Mouse (Mus musculus): ENCODE data around the gene Olfr298. TPM values are rescaled to one million over a fixed set of nuclear protein-coding genes. Genes with fewer than 3 reads are reported as not detected.

Gene Olfr298
- not detected in 2 replicates for polyA plus RNA-seq (2014; fragmentation: Nextera tagmentation; extraction: Ambion mirVana)

DNA sequence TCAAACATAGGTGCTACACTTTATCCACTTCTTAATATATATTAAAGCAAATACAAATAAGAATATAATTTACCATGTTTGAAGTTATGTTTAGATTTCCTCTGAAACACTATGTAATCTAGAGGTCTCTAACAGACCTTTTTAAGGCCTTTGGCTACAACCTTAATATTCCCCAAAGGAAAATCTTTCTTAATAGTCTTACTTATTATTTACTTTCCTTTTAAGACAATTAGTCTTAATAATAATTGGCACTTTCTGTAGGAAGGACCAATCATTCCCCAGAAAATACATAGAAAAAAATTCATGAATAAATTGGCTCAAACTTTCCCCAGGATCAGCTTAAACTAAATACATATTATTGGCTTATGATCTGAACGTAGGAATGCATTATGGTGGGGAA, at the start of gene Olfr298:
TSS of gene Olfr298 (minus strand) at position 101 of the 400 bp plus-strand sequence.
- Histone ChIP-seq H3K36me3 (ENCODE audit: control insufficient read depth, insufficient read depth, low read length) (no peaks in the 10 kb centered on the region), H3K9ac (ENCODE audit: low read length) (no peak within 1 kb of the TSS), H3K4me2 (ENCODE audit: low read length) (no peak within 1 kb of the TSS), H3K4me1 (ENCODE audit: control insufficient read depth in 2 of 2, insufficient read depth in 2 of 2, low read length in 2 of 2) (no peaks in the 10 kb centered on the region), H3K4me3 (ENCODE audit: control insufficient read depth in 1 of 2, insufficient read depth in 1 of 2, low read depth in 1 of 2, low read length in 2 of 2) (no peak within 1 kb of the TSS), H3K9me3 (ENCODE audit: control insufficient read depth, low read length) (no peaks in the 10 kb centered on the region), H3K27ac (replicated peaks in 1 of 2; ENCODE audit: control insufficient read depth in 1 of 2, insufficient read depth in 1 of 2, low read depth in 2 of 2, low read length in 2 of 2) (no peak within 1 kb of the TSS), H3K27me3 (ENCODE audit: control insufficient read depth, insufficient read depth, low read length) (no peaks in the 10 kb centered on the region)
- no peak for ATAC-seq (ENCODE audit: insufficient number of reproducible peaks, insufficient read depth, low FRiP score, low read depth)
- 70% methylated on average over 1 of the region's 1 CpGs for WGBS

DNA sequence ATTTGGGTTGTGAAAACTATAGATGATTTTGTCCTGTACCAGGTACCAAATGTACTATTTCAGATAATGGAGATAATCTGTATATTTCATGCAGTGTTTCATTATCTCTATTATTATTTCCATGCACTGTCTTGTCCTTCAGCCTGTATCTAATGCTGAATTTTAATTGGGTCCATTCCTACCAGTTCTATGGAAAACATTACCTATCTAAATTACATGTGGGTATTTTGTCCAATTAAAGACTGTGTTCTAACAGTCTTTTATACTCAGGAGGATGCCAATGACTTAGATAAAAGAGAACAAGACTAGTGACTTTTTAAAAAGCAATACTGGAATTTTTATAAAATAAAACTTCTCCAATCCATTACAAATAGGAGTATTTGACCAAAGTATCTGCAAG, 27.4 kb upstream of the Olfr298 start, which contains the start of gene Olfr297:
TSS of gene Olfr297 (plus strand) at position 301 of the 400 bp plus-strand sequence.
- no peak within 1 kb of the TSS for H3K4me2 ChIP-seq (ENCODE audit: low read length)
- no peaks in the 10 kb centered on the region for H3K27me3 ChIP-seq (ENCODE audit: control insufficient read depth, insufficient read depth, low read length)
- H3K9me3 ChIP-seq (ENCODE audit: control insufficient read depth, low read length): no peaks in the 10 kb centered on the region
- H3K27ac ChIP-seq (replicated peaks in 1 of 2; ENCODE audit: control insufficient read depth in 1 of 2, insufficient read depth in 1 of 2, low read depth in 2 of 2, low read length in 2 of 2): no peak within 1 kb of the TSS
- no peaks in the 10 kb centered on the region for H3K4me1 ChIP-seq (ENCODE audit: control insufficient read depth in 2 of 2, insufficient read depth in 2 of 2, low read length in 2 of 2)
- H3K9ac ChIP-seq (ENCODE audit: low read length): no peak within 1 kb of the TSS
- ATAC-seq (ENCODE audit: insufficient number of reproducible peaks, insufficient read depth, low FRiP score, low read depth): no peak
- H3K36me3 ChIP-seq (ENCODE audit: control insufficient read depth, insufficient read depth, low read length): no peaks in the 10 kb centered on the region
- no peak within 1 kb of the TSS for H3K4me3 ChIP-seq (ENCODE audit: control insufficient read depth in 1 of 2, insufficient read depth in 1 of 2, low read depth in 1 of 2, low read length in 2 of 2)

DNA sequence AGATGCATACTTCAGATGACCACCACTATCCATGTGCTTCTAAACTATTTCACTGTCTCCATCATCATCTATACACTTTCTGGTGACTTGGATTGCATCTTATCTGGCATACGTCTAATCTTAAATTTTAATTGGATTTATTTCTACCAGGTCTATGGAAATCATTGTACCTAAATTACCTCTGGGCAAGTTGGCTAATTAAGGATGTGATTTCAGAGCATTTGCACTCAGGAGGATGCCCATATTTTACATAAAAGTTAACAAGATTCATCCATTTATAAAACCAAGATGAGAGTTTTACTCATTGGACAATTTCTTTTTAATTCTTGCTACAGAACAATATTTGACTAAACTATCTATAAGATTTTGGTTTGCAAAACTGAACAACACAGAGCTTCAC, 32.7 kb downstream of the Olfr298 start, which contains the start of gene Olfr299:
TSS of gene Olfr299 (plus strand) at position 301 of the 400 bp plus-strand sequence.
- Histone ChIP-seq H3K27me3 (ENCODE audit: control insufficient read depth, insufficient read depth, low read length) (no peaks in the 10 kb centered on the region), H3K4me1 (ENCODE audit: control insufficient read depth in 2 of 2, insufficient read depth in 2 of 2, low read length in 2 of 2) (no peaks in the 10 kb centered on the region), H3K9me3 (ENCODE audit: control insufficient read depth, low read length) (no peaks in the 10 kb centered on the region), H3K4me2 (ENCODE audit: low read length) (no peak within 1 kb of the TSS), H3K4me3 (ENCODE audit: control insufficient read depth in 1 of 2, insufficient read depth in 1 of 2, low read depth in 1 of 2, low read length in 2 of 2) (no peak within 1 kb of the TSS), H3K9ac (ENCODE audit: low read length) (no peak within 1 kb of the TSS), H3K27ac (replicated peaks in 1 of 2; ENCODE audit: control insufficient read depth in 1 of 2, insufficient read depth in 1 of 2, low read depth in 2 of 2, low read length in 2 of 2) (no peak within 1 kb of the TSS), H3K36me3 (ENCODE audit: control insufficient read depth, insufficient read depth, low read length) (no peaks in the 10 kb centered on the region)
- no peak for ATAC-seq (ENCODE audit: insufficient number of reproducible peaks, insufficient read depth, low FRiP score, low read depth)
- 82% methylated on average over 1 of the region's 1 CpGs for WGBS

Other genes starting within 250 kb of the Olfr298 start
- not detected in 2 replicates for gene Vmn2r76, start 246.2 kb downstream of the Olfr298 start, polyA plus RNA-seq (2014; fragmentation: Nextera tagmentation; extraction: Ambion mirVana)
- not detected in 2 replicates for gene Olfr310, start 215.3 kb downstream of the Olfr298 start, polyA plus RNA-seq (2014; fragmentation: Nextera tagmentation; extraction: Ambion mirVana)
- gene Olfr309, start 178.8 kb downstream of the Olfr298 start, polyA plus RNA-seq (2014; fragmentation: Nextera tagmentation; extraction: Ambion mirVana): not detected in 2 replicates
- gene Olfr308, start 166.9 kb downstream of the Olfr298 start, polyA plus RNA-seq (2014; fragmentation: Nextera tagmentation; extraction: Ambion mirVana): not detected in 2 replicates
- gene Olfr307, start 154.9 kb downstream of the Olfr298 start, polyA plus RNA-seq (2014; fragmentation: Nextera tagmentation; extraction: Ambion mirVana): not detected in 2 replicates
- not detected in 2 replicates for gene Olfr305, start 125.6 kb downstream of the Olfr298 start, polyA plus RNA-seq (2014; fragmentation: Nextera tagmentation; extraction: Ambion mirVana)
- not detected in 2 replicates for gene Olfr304, start 105.8 kb downstream of the Olfr298 start, polyA plus RNA-seq (2014; fragmentation: Nextera tagmentation; extraction: Ambion mirVana)
- gene Olfr303, start 94.7 kb downstream of the Olfr298 start, polyA plus RNA-seq (2014; fragmentation: Nextera tagmentation; extraction: Ambion mirVana): not detected in 2 replicates
- not detected in 2 replicates for gene Olfr301, start 88.6 kb downstream of the Olfr298 start, polyA plus RNA-seq (2014; fragmentation: Nextera tagmentation; extraction: Ambion mirVana)
- not detected in 2 replicates for gene Olfr299, start 32.6 kb downstream of the Olfr298 start, polyA plus RNA-seq (2014; fragmentation: Nextera tagmentation; extraction: Ambion mirVana)
- not detected in 2 replicates for gene Olfr297, start 27.5 kb upstream of the Olfr298 start, polyA plus RNA-seq (2014; fragmentation: Nextera tagmentation; extraction: Ambion mirVana)
- not detected in 2 replicates for gene Olfr295, start 91.4 kb upstream of the Olfr298 start, polyA plus RNA-seq (2014; fragmentation: Nextera tagmentation; extraction: Ambion mirVana)
- not detected in 2 replicates for gene Olfr294, start 124.2 kb upstream of the Olfr298 start, polyA plus RNA-seq (2014; fragmentation: Nextera tagmentation; extraction: Ambion mirVana)
- not detected in 2 replicates for gene Olfr293, start 156.6 kb upstream of the Olfr298 start, polyA plus RNA-seq (2014; fragmentation: Nextera tagmentation; extraction: Ambion mirVana)
- gene Olfr292, start 195.8 kb upstream of the Olfr298 start, polyA plus RNA-seq (2014; fragmentation: Nextera tagmentation; extraction: Ambion mirVana): not detected in 2 replicates